Mouse (Mus musculus) telencephalon, adult 2 months (tissue): Measurements from ENCODE around the gene Tmem132c.
"Not testable (repeated sequence)": the region's sequence is repeated elsewhere in the genome, so short reads cannot be mapped to it uniquely, and the experiment has no call there.

Source experiments
- DNase-seq: peaks from one replicate; pipeline ENCODE4 v3.0.0-alpha.2; 2011; ENCODE audit warnings: low read depth, low spot score

Gene Tmem132c

GRCm38 (mm10) chr5:127341158-127341557 is 99.5 kb downstream of the Tmem132c start:
- no peak for DNase-seq

- DNase-seq = no peak
Observed at GRCm38 (mm10) chr5:127344721-127345120, 103.1 kb downstream of the Tmem132c start.

- DNase-seq = no peak
Observed at GRCm38 (mm10) chr5:127346364-127346763, 104.8 kb downstream of the Tmem132c start.

GRCm38 (mm10) chr5:127347053-127347748 is 105.6 kb downstream of the Tmem132c start:
- no peak for DNase-seq

GRCm38 (mm10) chr5:127349221-127350065 is 107.8 kb downstream of the Tmem132c start:
- no peak for DNase-seq

- DNase-seq = no peak
Observed at GRCm38 (mm10) chr5:127353002-127353401, 111.4 kb downstream of the Tmem132c start.

GRCm38 (mm10) chr5:127355836-127356235 is 114.2 kb downstream of the Tmem132c start:
- no peak for DNase-seq

- DNase-seq = not testable (repeated sequence)
Observed at GRCm38 (mm10) chr5:127357878-127358277, 116.3 kb downstream of the Tmem132c start.

GRCm38 (mm10) chr5:127361145-127361544 is 119.5 kb downstream of the Tmem132c start:
- no peak for DNase-seq

GRCm38 (mm10) chr5:127365061-127365460 is 123.5 kb downstream of the Tmem132c start:
- no peak for DNase-seq

- no peak for DNase-seq
Observed at GRCm38 (mm10) chr5:127368191-127368590, 126.6 kb downstream of the Tmem132c start.

- no peak for DNase-seq
Observed at GRCm38 (mm10) chr5:127369812-127370211, 128.2 kb downstream of the Tmem132c start.

GRCm38 (mm10) chr5:127370503-127370902 is 128.9 kb downstream of the Tmem132c start:
- DNase-seq = peak; percentile 34

GRCm38 (mm10) chr5:127374251-127374650 is 132.6 kb downstream of the Tmem132c start:
- DNase-seq = peak; percentile 88

- DNase-seq = peak; percentile 50
Observed at GRCm38 (mm10) chr5:127375654-127376053, 134.0 kb downstream of the Tmem132c start.

GRCm38 (mm10) chr5:127378521-127378920 is 136.9 kb downstream of the Tmem132c start:
- no peak for DNase-seq

GRCm38 (mm10) chr5:127379351-127379750 is 137.7 kb downstream of the Tmem132c start:
- DNase-seq = no peak

- peak; percentile 31 for DNase-seq
Observed at GRCm38 (mm10) chr5:127381216-127381615, 139.6 kb downstream of the Tmem132c start.

GRCm38 (mm10) chr5:127382571-127382970 is 141.0 kb downstream of the Tmem132c start:
- DNase-seq = no peak

GRCm38 (mm10) chr5:127391187-127391586 is 149.6 kb downstream of the Tmem132c start:
- no peak for DNase-seq

GRCm38 (mm10) chr5:127396889-127397288 is 155.3 kb downstream of the Tmem132c start:
- DNase-seq = no peak

- DNase-seq = no peak
Observed at GRCm38 (mm10) chr5:127398010-127398409, 156.4 kb downstream of the Tmem132c start.
